Mouse (Mus musculus): ENCODE measurements around the gene Gm973. TPM values are rescaled to one million over a fixed set of nuclear protein-coding genes. Genes with fewer than 3 reads are reported as not detected.

The Gm973 gene
- total and polyA plus RNA-seq, 3 experiments: 0.23 TPM; not detected in 2

GRCm38 (mm10) chr1:59566281-59566680, 50.2 kb downstream of the Gm973 start:
- H3K79me2 ChIP-seq (ENCODE audit: control insufficient read depth, insufficient read depth, low read length, poor library complexity): no peaks in the 10 kb centered on the region
- peaks cover 6 to 8% of the 10 kb centered on the region in 2 experiments; a peak in 3 of 4 replicates for H3K27me3 ChIP-seq (ENCODE audit: control insufficient read depth in 1 of 2, insufficient read depth in 2 of 2, low read length in 2 of 2)
- no peak overlapping the region for H3K9ac ChIP-seq (ENCODE audit: control insufficient read depth, low read depth, low read length, poor library complexity, severe bottlenecking)
- no peak for DNase-seq (ENCODE audit: low read depth, low spot score)
- TF ChIP-seq MAFK (IDR thresholded peaks at IDR 0.05; ENCODE audit: borderline replicate concordance, low read depth, low read length) (no peak), EP300 (IDR thresholded peaks at IDR 0.05; ENCODE audit: low read depth in 1 of 2, low read length in 2 of 2) (no peak), MXI1 (IDR thresholded peaks at IDR 0.05; ENCODE audit: low read depth, low read length) (no peak), POLR2AphosphoS2 (IDR thresholded peaks at IDR 0.05; ENCODE audit: low read length) (no peak), POLR2AphosphoS5 (IDR thresholded peaks at IDR 0.05; ENCODE audit: borderline replicate concordance, low read depth, low read length) (no peak), NRF1 (IDR thresholded peaks at IDR 0.05; ENCODE audit: insufficient read depth, low read depth, low read length, poor library complexity, severe bottlenecking) (no peak), TCF12 (IDR thresholded peaks at IDR 0.05; ENCODE audit: low read depth, low read length) (no peak), SIN3A (IDR thresholded peaks at IDR 0.05; ENCODE audit: low read length) (no peak), RCOR1 (IDR thresholded peaks at IDR 0.05; ENCODE audit: low read depth, low read length) (no peak)
- peaks cover 0 to 3% of the 10 kb centered on the region in 2 experiments; a peak in 1 of 4 replicates for H3K4me1 ChIP-seq (ENCODE audit: control insufficient read depth in 1 of 2, insufficient read depth in 2 of 2, low read length in 2 of 2)
- no peaks in the 10 kb centered on the region; a peak in 1 of 4 replicates for H3K36me3 ChIP-seq (ENCODE audit: control insufficient read depth in 1 of 2, insufficient read depth in 2 of 2, low read length in 2 of 2)
- H3K9me3 ChIP-seq (replicated peaks; ENCODE audit: insufficient read depth, low read length): no peaks in the 10 kb centered on the region
- no peak overlapping the region for H3K27ac ChIP-seq (ENCODE audit: control insufficient read depth, low read depth, low read length)
- H3K4me3 ChIP-seq (ENCODE audit: control insufficient read depth in 1 of 2, insufficient read depth in 1 of 2, low read depth in 2 of 2, low read length in 2 of 2): no peak overlapping the region

GRCm38 (mm10) chr1:59566926-59567325, 50.9 kb downstream of the Gm973 start:
- no peak for DNase-seq (ENCODE audit: low read depth, low spot score)
- H3K27ac ChIP-seq (ENCODE audit: control insufficient read depth, low read depth, low read length): no peak overlapping the region
- no peaks in the 10 kb centered on the region for H3K79me2 ChIP-seq (ENCODE audit: control insufficient read depth, insufficient read depth, low read length, poor library complexity)
- no peak overlapping the region for H3K4me3 ChIP-seq (ENCODE audit: control insufficient read depth in 1 of 2, insufficient read depth in 1 of 2, low read depth in 2 of 2, low read length in 2 of 2)
- peaks cover 6 to 8% of the 10 kb centered on the region in 2 experiments; a peak in 3 of 4 replicates for H3K27me3 ChIP-seq (ENCODE audit: control insufficient read depth in 1 of 2, insufficient read depth in 2 of 2, low read length in 2 of 2)
- no peak overlapping the region for H3K9ac ChIP-seq (ENCODE audit: control insufficient read depth, low read depth, low read length, poor library complexity, severe bottlenecking)
- H3K9me3 ChIP-seq (replicated peaks; ENCODE audit: insufficient read depth, low read length): no peaks in the 10 kb centered on the region
- peaks cover 0 to 3% of the 10 kb centered on the region in 2 experiments; a peak in 1 of 4 replicates for H3K4me1 ChIP-seq (ENCODE audit: control insufficient read depth in 1 of 2, insufficient read depth in 2 of 2, low read length in 2 of 2)
- TF ChIP-seq MAFK (IDR thresholded peaks at IDR 0.05; ENCODE audit: borderline replicate concordance, low read depth, low read length): no peak
- no peak for TF ChIP-seq GABPA (IDR thresholded peaks at IDR 0.05; ENCODE audit: low read depth, low read length)
- no peak for TF ChIP-seq CHD2 (IDR thresholded peaks at IDR 0.05; ENCODE audit: low read length)
- TF ChIP-seq TBP (IDR thresholded peaks at IDR 0.05; ENCODE audit: low read depth, low read length): no peak
- TF ChIP-seq MXI1 (IDR thresholded peaks at IDR 0.05; ENCODE audit: low read depth, low read length): no peak
- TF ChIP-seq NRF1 (IDR thresholded peaks at IDR 0.05; ENCODE audit: insufficient read depth, low read depth, low read length, poor library complexity, severe bottlenecking): no peak
- no peak for TF ChIP-seq USF2 (IDR thresholded peaks at IDR 0.05; ENCODE audit: borderline replicate concordance in 1 of 2, insufficient read depth in 1 of 2, low read depth in 1 of 2, low read length in 2 of 2)
- no peaks in the 10 kb centered on the region; a peak in 1 of 4 replicates for H3K36me3 ChIP-seq (ENCODE audit: control insufficient read depth in 1 of 2, insufficient read depth in 2 of 2, low read length in 2 of 2)

GRCm38 (mm10) chr1:59567521-59567920, 51.5 kb downstream of the Gm973 start:
- Histone ChIP-seq H3K36me3 (ENCODE audit: control insufficient read depth in 1 of 2, insufficient read depth in 2 of 2, low read length in 2 of 2) (no peaks in the 10 kb centered on the region; a peak in 1 of 4 replicates), H3K79me2 (ENCODE audit: control insufficient read depth, insufficient read depth, low read length, poor library complexity) (no peaks in the 10 kb centered on the region), H3K27me3 (ENCODE audit: control insufficient read depth in 1 of 2, insufficient read depth in 2 of 2, low read length in 2 of 2) (peaks cover 6 to 8% of the 10 kb centered on the region in 2 experiments; a peak in 3 of 4 replicates), H3K9me3 (replicated peaks; ENCODE audit: insufficient read depth, low read length) (no peaks in the 10 kb centered on the region), H3K27ac (ENCODE audit: control insufficient read depth, low read depth, low read length) (no peak overlapping the region), H3K4me3 (ENCODE audit: control insufficient read depth in 1 of 2, insufficient read depth in 1 of 2, low read depth in 2 of 2, low read length in 2 of 2) (no peak overlapping the region), H3K4me1 (ENCODE audit: control insufficient read depth in 1 of 2, insufficient read depth in 2 of 2, low read length in 2 of 2) (peaks cover 0 to 3% of the 10 kb centered on the region in 2 experiments; a peak in 1 of 4 replicates), H3K9ac (ENCODE audit: control insufficient read depth, low read depth, low read length, poor library complexity, severe bottlenecking) (no peak overlapping the region)
- TF ChIP-seq MYC (IDR thresholded peaks at IDR 0.05; ENCODE audit: low read depth, low read length) (no peak), ZMIZ1 (IDR thresholded peaks at IDR 0.05; ENCODE audit: low read depth, low read length) (no peak), KAT2A (conservative IDR thresholded peaks at IDR 0.05; ENCODE audit: low read depth, low read length) (no peak), SIN3A (IDR thresholded peaks at IDR 0.05; ENCODE audit: low read length) (no peak), BHLHE40 (IDR thresholded peaks at IDR 0.05; ENCODE audit: borderline replicate concordance, low read depth, low read length) (no peak), POLR2AphosphoS2 (IDR thresholded peaks at IDR 0.05; ENCODE audit: low read length) (no peak), RCOR1 (IDR thresholded peaks at IDR 0.05; ENCODE audit: low read depth, low read length) (no peak), E2F4 (IDR thresholded peaks at IDR 0.05; ENCODE audit: borderline replicate concordance, low read depth, low read length) (no peak), NELFE (IDR thresholded peaks at IDR 0.05; ENCODE audit: low read depth, low read length) (no peak), ZKSCAN1 (IDR thresholded peaks at IDR 0.05; ENCODE audit: low read depth, low read length) (no peak), NRF1 (IDR thresholded peaks at IDR 0.05; ENCODE audit: insufficient read depth, low read depth, low read length, poor library complexity, severe bottlenecking) (no peak), POLR2AphosphoS5 (IDR thresholded peaks at IDR 0.05; ENCODE audit: borderline replicate concordance, low read depth, low read length) (no peak)
- no peak for DNase-seq (ENCODE audit: low read depth, low spot score)

Data from MEL (cell line).